Mouse (Mus musculus) lung, postnatal 10 days (tissue): ENCODE measurements around the gene Gm6793.

Source experiments
- DNase-seq: peaks from one replicate; pipeline ENCODE4 v3.0.0; 2021

The Gm6793 gene

GRCm38 (mm10) chr8:112014936-112015335 lies at the start of gene Gm6793:
Gene Gm6793 (minus strand): TSS chr8:112015036.
- DNase-seq: no peak

DNA sequence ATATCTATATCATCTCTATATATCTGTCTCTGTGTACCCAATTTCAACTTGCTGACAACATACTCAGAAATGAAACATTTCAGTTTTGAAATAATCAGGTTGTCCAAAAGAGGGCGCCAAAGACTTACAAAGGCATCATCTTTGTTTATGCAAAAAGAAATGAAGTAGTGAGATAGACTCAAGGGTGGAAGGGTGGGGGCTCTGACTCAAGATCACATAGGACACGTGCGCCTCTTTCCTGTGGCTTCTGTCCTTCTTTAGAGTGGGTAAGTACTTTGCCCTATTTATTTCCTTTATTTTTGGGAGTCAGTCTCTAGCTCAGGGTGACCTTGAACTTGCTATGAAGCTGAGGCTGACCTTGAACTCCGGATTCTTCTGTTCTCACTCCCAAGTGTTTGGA lies 46.5 kb upstream of the Gm6793 start:
- peak; percentile 57 for DNase-seq

- no peak for DNase-seq
These were observed 39.6 kb upstream of the Gm6793 start for GRCm38 (mm10) chr8:112054456-112054855.

DNA sequence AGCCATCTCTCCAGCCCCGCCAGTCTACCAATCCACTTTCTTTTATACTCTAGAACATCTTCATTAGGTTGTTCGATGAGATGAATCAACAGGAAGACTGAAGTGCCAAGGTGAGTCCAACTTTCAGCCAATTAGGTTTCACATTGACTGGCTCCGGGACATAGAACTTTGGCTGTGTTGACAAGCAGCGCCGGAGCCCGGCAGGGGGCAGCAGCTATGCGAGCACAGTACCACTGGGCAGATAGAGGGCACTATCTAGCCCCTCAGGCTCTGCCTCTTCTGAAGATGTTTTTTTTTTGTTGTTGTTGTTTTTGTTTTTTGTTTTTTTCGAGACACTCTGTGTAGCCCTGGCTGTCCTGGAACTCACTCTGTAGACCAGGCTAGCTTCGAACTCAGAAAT lies 36.7 kb upstream of the Gm6793 start:
- DNase-seq: no peak

DNA sequence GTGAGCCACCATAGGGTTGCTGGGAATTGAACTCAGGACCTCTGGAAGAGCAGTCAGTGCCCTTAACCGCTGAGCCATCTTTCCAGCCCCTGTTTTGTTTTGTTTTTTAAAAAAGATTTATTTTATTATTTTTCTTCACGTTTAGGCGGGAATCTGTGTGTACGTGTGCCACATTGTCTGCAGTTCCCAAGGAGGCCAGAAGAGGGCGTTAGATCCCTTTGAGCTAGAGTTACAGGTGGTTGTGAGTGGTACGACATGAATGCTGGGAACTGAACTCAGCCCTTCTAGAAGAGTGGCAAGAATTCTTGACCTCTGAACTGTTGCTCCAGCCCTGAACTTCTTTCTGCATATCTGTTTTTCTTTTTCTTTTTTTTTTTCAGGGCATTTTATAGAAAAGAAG lies 35.1 kb upstream of the Gm6793 start:
- no peak for DNase-seq

- DNase-seq: no peak
These were observed 33.5 kb upstream of the Gm6793 start for GRCm38 (mm10) chr8:112048293-112048692.

DNA sequence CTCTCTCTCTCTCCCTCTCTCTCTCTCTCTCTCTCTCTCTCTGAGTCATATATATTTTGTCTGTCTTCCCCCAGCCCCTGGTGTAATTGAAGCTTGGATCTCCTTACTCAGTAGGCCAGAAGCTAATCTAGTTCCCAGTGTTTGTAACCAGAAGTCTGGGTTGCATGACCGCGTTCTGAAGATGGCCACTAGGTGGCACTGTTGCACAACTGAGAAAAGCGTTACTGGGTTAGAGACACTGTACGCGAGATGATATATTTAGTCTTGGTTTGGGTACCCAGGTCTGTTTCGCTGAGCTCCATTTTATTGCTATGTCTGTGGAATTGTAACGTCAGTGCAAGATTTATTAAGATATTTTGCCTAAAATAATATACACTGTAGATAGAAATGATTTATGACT lies 31.1 kb upstream of the Gm6793 start:
- DNase-seq: peak; percentile 83

DNA sequence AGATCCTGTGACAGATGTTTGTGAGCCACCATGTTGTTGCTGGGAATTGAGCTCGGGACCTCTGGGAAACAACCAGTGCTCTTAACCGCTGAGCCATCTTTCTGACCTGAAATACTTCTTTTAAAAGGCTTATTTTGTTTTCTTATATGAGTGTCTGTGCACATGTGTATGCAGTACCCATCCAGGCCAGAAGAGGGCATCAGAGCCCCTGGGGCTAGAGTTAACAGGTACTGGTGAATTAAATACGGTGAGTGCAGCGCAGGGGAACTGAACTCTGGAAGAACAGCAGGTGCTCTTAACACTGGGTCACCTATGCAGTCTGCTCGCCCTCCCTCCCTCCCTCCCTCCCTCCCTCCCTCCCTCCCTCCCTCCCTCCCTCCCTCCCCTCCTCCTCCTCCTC lies 30.3 kb upstream of the Gm6793 start:
- DNase-seq: no peak

GRCm38 (mm10) chr8:112037521-112037920 lies 22.7 kb upstream of the Gm6793 start:
- no peak for DNase-seq

GRCm38 (mm10) chr8:112034603-112035002 lies 19.8 kb upstream of the Gm6793 start:
- DNase-seq: peak; percentile 64

DNA sequence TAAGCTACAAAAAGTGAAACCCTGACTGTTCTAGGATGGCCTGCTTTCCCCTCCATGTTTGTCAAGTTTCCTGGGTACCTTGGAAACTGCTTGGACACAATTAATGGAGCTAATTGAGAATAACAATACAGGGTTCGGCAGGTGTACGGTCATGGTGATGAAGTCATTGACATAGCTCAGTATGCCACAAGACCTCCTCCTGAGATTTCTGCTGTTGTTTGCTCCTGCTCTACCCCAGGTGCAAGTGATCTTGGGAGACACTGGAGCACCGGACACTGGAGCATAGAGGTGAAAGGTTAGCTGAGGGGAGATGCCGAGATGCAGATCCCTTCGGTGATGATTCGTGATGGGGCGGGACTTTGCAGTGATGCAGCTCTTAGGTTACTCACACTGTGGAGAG lies 18.2 kb upstream of the Gm6793 start:
- no peak for DNase-seq

GRCm38 (mm10) chr8:112030663-112031062 lies 15.8 kb upstream of the Gm6793 start:
- DNase-seq: peak; percentile 19

GRCm38 (mm10) chr8:112029455-112029854 lies 14.6 kb upstream of the Gm6793 start:
- no peak for DNase-seq

DNA sequence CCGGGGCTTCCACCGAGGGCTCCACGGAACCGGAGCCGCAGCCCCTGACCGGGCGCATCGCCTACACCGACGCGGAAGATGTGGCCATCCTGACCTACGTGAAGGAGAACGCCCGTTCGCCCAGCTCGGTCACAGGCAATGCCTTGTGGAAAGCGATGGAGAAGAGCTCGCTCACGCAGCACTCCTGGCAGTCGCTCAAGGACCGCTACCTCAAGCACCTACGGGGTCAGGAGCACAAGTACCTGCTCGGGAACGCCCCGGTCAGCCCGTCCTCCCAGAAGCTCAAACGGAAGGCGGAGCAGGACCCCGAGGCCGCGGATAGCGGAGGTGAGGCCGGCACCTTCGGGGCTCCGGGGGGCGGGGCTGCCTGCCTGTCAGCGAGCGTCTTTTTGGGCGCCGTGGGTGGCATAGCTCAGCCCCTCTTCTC lies 3.0 kb downstream of the Gm6793 start:
- peak; percentile 61 for DNase-seq

DNA sequence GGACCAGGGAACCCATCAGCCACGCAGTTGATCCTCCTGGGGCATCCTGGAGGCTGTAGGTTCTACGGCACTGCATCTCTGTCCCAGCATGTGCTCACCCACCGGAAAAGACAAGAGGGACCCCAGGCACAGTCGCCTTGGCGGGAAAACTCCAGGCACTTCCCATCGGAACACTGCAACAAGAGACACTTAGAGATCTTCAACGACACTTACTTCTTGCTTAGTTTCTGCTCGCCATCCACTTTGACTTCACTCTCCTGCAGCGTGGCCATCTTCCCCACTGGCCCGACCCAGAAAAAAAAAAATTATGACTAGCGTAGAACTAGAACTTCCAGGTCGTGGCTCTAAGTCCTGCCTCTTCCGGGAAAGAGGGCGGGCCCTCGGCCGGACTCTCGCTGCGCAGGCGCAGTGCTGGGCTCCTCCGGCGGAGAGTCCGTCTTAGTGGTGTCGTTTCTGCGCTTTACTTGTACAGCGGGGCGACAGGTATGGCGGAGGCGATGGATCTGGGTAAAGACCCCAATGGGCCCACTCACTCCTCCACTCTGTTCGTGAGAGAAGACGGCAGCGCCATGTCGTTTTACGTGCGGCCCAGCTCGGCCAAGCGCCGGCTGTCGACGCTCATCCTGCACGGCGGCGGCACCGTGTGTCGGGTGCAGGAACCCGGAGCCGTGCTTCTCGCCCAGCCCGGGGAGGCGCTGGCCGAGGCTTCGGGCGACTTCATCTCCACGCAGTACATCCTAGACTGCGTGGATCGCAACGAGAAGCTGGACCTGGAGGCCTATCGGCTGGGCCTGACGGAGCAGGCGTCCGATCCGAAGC lies 3.6 kb downstream of the Gm6793 start, which contains the start of the genes Kars and Terf2ip:
TSS of gene Kars (minus strand) at position 327 of the 819 bp plus-strand sequence.
TSS of gene Terf2ip (plus strand) at position 402 of the 819 bp plus-strand sequence.
- peak; percentile 97 for DNase-seq

- DNase-seq: no peak
These were observed 5.3 kb downstream of the Gm6793 start for GRCm38 (mm10) chr8:112009558-112009957.

GRCm38 (mm10) chr8:112007669-112008068 lies 7.2 kb downstream of the Gm6793 start:
- DNase-seq: no peak

GRCm38 (mm10) chr8:112005601-112006000 lies 9.2 kb downstream of the Gm6793 start:
- no peak for DNase-seq

DNA sequence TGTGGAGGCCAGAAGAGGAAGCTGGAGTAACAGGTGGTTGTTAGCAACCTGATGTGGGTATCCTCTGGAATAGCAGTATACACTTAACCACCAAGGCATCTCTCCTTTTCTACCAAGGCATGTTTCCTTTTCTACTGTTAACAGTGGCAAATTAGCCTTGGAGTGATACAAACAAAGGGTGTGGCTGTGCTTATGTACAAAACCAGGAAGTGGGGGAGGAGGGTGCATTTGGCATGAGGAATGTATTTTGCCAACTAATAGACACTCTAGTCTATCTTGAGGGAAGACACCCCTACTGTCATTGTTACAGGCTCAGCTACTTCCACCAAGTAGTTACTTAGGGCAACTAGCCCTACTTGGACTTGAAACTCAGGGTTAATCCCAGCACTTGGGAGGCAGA lies 10.1 kb downstream of the Gm6793 start:
- peak; percentile 31 for DNase-seq

DNA sequence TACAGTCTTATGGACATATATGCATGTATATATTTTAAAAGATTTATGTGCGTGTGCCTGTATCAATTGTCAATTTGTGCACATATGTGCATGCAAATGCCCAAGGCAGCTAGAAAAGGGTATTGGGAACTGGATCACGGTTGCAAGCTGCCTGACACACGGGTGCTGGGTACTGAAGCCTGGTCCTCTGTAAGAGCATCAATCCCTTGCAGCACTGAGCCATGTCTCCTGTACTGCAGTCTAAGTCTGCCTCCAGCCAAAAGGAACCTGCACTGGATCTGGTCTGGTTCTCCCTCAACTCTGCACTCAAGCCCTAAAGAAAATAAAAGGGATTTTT lies 22.2 kb downstream of the Gm6793 start:
- no peak for DNase-seq

- DNase-seq: peak; percentile 92
These were observed 22.7 kb downstream of the Gm6793 start, which contains the start of gene Adat1 for GRCm38 (mm10) chr8:111992013-111992702. Gene Adat1 (minus strand): TSS chr8:111992302.

DNA sequence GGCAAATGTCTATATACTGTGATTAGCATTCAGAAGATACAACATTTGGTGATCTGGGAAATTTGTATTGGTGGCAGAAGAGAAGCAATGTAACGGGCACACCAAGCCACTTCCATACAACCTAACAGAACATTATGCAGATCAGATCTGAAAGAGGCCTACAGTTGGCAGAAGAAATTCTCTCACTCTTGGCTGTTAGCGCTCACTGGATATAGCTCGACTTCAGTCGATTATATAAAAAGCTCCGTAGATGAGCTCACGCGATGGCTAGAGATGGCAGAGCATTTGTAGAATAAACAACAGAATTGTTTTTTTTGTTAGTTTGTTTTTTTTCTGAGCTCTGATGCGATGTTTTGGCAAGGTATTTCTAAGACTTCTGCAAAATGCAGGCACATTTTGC lies 23.6 kb downstream of the Gm6793 start:
- no peak for DNase-seq

DNA sequence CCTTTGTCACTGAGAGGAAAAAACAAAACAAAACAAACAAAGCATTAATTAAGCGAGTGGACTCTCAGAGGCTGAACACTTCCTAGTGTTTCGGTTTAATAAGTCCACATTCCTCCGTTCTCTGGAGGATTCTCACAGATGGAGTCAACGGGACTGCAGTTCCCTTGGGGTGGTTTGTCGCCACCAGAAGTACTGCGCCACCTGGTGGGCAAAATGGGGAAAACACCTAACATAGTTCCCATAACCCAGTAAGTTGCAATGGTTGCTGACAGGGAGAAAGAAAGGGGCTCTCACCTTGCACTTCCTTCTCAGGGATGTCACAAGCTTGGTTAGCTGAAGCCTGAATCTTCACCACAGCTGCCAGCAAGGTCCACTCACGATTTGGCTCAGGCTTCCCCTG lies 24.9 kb downstream of the Gm6793 start:
- DNase-seq: peak; percentile 85

GRCm38 (mm10) chr8:111984511-111984910 lies 30.3 kb downstream of the Gm6793 start:
- DNase-seq: no peak
